Mouse (Mus musculus) skeletal muscle tissue, adult 2 months (tissue): Measurements from ENCODE around the gene Calcoco2.
"Not testable (repeated sequence)": the region's sequence is repeated elsewhere in the genome, so short reads cannot be mapped to it uniquely, and the experiment has no call there.

Experiments used
- DNase-seq: peaks from one replicate; pipeline ENCODE4 v3.0.0-alpha.2; 2012; ENCODE audit warnings: low read depth, low spot score

The Calcoco2 gene

DNA sequence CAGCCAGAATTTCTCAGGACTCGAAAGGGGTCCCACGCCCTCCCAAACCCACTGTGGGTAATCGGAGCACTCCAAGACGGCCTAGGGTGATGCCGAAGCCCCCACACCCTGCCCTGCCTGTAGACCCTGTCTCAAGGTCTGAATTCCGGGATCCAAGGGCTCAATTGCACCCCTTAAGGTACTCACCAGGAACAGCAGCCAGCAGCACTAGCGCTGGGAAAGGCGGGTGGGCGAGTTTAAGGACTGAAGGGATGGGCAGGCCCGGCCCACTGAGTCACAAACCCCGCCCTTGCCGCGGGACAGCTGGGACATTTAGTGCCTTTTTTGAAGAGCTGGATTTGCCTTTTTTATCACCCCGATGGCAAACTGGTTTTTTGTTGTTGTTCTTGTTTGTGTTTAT lies at the start of gene Calcoco2:
Calcoco2 (minus strand) TSS at position 214 of the 400 bp plus-strand sequence.
- DNase-seq: no peak

DNA sequence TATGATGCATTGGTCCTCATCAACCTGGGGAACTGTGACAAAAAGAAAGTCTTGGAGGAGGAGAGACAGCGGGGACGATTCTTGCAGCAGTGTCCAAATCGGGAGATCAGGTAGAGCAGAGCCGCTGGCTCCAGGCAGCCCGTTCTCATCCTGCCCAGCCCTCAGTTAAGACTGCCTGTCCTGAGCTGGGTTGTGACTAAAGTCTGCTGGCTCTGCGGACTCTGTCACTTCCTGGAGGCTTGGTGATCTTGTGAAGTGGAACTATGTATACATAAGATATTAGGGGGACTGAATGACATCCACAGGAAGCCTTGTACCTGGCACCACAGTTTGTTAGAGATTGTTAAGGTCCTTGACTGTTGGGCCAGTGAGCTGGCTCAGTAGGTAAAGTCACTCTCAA lies 35.7 kb upstream of the Calcoco2 start:
- DNase-seq: no peak

DNA sequence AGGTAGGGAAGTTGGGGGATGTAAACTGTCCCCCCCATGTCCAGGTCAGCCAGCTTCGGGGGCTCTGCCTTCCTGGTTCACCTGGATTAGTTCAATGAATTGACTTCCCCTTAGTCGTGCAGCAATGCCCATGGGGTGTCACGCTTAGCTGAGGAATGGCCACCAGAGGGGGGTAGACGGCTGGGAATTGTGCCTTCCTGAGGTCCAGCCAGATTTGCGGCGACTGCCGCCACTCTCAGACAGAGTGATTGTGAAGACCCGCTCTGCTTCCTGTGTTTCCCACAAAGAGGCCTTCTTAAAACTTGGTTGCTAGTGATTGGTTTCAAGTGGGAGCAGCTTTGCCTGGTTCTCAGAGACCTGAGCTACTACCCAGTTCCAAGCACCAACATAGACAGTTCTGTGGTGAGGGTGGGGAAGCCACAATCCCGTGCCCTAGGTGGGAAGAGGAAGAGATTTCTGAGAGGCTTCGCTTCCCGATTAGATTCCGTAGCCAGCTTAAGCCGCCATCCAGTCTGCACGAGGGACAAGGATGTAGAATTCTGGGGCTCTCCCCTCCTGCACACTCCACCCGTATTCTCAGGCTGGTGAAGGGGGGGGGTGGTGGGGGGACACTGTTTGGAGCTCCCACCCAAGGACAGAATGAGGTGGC lies 34.0 kb upstream of the Calcoco2 start:
- peak; percentile 18 for DNase-seq

DNA sequence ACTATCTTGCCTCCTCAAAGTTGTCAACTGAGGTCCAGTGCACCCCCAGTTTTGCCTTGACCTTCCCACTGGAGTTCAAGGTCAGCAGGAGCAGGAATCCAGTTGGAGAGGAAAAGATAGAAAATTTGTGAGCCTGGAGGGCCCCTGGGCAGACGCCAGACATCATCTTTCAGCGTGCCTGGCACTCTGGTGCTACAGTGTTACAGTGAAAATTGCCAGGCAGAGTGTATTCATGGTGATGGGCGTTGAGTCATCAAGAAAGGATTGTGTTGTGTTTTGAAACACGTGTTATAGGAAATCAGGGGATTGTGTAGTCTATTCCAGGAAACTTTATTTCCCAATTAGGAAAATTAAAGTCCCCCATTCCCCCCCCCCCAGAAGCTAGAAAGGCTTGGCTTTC lies 32.0 kb upstream of the Calcoco2 start:
- DNase-seq: no peak

DNA sequence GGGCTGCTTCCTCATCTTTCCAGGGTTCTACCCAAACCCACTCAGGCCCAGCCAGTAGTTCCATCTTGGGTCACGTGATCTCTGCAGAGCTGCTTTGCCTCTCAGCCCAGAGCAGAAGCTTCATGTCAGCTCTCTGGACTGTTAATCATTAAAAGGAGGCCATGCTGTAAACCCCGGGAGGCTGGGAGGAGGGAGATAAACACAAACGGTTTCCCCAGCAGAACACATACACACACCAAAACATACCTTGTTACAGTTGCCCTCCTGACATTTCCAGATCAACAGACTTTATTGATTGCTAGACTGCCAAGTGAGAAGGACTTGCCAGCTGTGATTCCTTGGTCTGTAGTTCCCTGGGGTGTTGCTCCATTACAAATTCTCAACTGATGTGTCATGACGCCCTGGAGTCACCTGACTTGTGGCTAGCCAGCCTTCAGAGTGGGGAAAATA lies 29.0 kb upstream of the Calcoco2 start:
- DNase-seq: peak; percentile 13

DNA sequence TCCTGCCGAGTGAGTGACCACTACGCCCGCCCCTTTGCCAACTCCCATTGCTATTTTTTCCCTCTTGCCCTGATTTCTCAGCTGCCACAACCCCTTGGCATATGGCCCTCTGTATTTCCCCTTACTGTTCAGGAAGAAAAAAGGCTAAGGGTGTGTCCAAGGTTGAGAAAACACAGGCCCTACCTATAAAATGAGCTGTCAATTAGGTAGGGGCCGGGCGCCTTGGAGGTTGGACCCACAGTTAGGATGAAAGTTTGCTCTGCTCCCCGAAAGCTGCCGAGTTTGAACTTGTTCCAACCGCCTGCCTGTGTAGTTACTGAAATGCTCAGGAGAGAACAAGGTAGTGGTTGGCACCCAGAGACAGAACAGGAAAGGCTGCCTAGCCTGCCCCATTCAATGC lies 24.1 kb upstream of the Calcoco2 start:
- no peak for DNase-seq

DNA sequence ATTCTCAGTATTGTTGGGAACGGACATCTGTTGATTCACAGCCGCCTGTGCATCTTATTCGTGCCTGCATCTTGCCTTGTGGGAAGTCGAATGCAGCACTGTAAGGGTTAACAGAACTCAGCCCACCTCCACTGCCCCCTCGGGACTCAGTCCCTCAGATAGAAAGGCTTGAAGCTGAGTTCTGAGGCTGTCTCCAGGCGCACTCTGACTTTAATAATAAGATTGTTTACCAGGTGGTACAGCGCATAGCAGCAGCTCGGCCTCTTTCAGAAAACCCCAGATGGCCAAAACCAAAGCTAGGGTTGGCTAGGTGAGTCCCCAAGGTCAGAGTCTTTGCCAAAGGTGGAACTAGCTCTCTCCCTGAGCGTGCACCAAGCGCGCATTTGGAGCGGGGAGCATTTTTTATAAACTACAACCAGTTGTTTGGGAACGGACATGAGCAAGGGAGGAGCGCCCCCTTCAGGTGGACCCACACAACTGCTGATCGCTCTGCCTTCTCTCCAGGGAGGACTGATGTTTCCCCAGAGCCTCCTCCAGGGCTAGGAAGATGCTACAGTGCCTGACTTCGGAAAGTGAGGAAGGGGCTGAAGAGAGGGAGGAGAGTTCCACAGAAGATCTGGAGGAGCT lies 21.6 kb upstream of the Calcoco2 start, which contains the start of gene Ttll6:
Ttll6 (plus strand) TSS at position 548 of the 627 bp plus-strand sequence.
- DNase-seq: peak; percentile 26

DNA sequence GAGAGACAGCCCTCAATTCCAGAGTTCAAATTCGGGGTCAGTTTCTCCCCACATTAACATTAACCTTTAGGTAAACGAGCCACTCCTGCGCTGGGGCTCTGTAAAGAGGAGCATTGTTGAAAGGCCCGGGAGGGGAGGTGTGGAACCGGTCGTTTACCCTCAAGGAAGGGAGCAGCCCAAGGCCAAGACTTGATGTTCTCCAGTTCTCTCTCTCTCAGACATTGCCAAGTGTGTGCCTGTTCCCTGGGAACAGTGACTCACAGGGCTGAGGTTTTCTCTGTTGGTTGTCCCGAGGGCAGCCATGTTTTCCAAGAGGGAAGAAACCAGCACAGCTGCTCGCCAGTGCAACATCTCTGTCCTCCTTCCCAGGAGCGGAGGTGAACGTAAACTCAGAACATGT lies 18.8 kb upstream of the Calcoco2 start:
- no peak for DNase-seq

DNA sequence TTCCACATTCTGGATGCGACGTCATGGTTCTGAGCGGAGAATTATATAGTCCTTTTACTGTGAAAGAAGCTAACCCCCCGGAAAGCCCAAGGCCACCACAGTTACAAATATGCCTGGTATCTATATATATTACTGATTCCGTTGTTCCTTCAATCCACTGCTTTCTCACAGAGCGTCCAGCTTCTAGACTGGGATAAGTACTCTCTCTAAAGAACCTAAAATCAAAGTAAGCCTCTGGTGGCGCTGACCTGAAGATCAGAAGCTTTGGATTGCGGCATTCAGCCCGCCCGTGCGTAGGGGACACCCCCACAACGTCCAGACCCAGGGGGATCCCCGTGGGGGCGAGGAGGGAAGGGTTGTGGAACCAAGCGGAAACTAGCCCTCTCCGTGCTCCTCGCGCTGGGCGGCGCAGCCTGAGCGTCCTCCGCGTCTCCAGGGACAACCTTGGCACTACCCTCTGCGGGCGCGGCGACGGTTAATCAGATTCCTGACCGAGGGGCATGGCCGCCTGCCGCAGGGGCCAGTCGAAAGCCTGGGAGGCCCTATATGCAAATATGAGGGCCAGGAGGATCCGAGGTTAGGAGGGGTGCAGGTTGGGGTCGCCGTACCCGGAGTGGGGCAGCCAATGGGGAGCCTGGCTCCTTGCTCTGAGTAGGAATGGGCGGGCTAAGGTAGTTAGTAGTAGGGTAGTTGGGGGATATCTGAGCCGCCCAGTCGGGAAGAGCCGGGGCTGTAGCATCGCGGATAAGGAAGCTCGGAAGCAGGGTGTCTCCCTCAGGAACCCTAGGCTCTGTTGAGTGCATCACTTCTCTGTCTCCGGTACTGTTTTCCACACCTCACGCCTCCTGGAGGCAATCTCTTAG lies 12.5 kb upstream of the Calcoco2 start:
- no peak for DNase-seq

DNA sequence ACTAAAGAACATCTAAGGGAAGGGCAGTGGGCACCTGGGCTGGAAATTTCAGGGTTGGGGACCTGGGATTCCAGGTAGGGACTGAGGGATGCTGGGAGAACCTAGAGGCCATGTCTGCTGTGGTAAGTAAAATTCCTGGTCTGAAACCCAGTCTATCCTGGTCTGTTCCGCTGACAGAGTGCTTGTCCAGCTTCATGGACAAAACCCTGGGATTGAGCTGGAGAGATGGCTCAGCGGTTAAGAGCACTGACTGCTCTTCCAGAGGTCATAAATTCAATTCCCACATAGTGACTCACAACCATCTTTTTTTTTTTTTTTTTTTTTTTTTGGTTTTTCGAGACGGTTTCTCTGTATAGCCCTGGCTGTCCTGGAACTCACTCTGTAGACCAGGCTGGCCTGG lies 11.0 kb upstream of the Calcoco2 start:
- not testable (repeated sequence) for DNase-seq

DNA sequence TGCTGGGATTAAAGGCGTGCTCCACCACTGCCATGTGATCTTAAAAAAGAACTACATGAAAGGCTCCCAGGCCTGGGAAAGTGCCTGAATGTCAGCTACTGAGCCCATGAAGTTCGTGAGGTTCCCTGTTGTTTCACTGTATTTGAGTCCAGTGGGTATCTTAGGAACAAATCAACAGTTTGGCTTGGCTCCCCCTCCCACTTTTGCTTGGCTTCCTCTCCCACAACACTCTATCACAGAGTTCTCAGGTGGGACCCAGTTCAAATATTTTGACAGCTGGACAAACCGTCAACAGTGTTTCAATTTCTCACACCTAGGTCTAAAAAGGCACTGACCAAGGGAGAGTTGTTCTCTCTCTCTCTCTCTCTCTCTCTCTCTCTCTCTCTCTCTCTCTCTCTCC lies 7.6 kb upstream of the Calcoco2 start:
- no peak for DNase-seq

DNA sequence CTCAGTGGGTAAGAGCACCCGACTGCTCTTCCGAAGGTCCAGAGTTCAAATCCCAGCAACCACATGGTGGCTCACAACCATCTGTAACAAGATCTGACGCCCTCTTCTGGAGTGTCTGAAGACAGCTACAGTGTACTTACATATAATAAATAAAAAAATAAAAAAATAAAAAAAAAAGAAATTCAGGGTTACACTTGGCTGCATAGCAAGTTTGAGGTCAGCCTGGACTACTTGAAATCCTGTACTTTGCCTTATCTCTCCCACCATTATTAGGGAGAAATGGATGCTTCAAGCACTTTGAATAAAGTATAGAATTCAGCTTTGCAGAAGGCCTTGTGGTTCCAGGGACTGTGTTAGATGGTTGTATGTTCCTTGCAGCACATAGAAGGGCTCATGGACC lies 5.2 kb upstream of the Calcoco2 start:
- DNase-seq: not testable (repeated sequence)

DNA sequence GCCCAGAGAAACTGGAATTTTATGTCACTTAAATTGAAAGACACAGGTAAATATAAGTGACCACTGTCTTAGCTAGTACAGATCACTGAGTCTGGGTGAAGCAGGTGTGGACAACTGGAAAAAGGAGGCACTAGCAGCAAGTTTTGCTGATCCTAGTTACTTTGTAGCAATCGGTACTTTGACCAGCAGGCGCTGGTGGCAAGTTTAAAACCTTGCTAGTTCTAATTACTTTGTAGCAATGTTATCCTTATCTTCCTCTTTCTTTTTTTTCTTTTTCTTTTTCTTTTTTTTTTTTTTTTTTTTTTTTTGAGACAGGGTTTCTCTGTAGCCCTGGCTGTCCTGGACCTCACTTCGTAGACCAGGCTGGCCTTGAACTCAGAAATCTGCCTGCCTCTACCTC lies 4.4 kb upstream of the Calcoco2 start:
- DNase-seq: no peak

DNA sequence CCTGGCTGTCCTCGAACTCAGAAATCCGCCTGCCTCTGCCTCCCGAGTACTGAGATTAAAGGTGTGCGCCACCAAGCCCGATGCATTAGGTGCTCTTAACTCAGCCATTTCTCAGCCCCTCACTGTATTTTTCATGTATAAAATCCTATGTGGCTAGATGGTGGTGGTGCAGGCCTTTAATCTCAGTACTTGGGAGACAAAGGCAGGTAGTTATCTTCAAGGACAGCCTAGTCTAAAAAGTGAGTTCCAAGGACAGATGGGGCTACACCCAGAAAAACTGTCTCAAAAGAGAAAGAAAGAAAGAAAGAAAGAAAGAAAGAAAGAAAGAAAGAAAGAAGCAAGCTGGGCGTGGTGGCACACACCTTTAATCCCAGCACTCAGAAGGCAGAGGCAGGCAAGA lies 3.7 kb upstream of the Calcoco2 start:
- DNase-seq: no peak

DNA sequence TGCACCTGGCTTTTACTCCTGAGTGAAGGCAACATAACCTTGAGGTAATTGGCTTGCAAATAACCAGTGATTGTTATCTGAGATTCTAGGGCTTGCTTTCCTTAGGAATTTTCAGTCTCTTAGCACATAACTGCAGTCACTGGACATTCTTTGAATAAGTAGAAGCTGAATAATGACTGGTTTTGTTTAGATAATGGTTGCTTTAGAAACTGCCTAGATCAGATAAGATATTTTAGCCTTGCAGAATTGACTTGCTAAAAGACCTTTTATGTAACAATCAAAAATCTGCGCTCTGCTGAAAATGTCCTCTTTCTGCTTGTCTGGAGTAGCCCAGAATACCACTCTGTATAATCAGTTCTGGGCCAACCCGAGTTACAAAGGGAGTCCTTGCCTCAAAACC lies 2.3 kb upstream of the Calcoco2 start:
- no peak for DNase-seq

DNA sequence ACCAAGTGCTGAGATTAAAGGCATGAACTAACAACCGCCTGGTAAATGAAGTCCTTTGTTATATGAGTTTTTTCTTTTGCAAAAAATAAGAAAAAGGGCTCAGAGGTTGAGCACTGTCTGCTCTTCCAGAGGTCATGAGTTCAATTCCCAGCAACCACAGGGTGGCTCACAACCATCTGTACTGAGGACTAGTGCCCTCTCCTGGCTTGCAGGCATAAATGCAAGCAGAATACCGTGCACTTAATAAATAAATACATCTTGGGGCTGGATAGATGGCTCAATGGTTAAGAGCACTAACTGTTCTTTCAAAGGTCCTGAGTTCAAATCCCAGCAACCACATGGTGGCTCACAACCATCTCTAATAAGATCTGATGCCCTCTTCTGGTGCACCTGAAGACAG lies 814 bp downstream of the Calcoco2 start:
- DNase-seq: not testable (repeated sequence)

DNA sequence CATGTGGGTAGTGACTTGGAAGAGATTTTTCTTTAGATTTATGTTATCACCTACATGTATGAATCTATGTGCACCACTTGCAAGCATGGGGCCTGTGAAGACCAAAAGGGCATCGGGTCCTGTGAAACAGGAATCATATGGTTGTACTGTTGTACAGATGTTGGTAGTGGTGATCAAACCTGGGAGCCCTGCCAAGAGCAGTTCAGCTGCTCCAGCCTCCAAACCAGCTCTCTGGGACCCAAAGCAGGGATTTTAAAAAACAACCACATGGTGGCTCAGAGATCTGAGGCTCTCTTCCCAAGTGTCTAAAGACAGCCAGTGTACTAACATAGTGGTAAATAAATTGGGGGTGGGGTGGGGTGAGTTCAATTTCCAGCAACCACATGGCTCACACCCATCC lies 3.4 kb downstream of the Calcoco2 start:
- no peak for DNase-seq

DNA sequence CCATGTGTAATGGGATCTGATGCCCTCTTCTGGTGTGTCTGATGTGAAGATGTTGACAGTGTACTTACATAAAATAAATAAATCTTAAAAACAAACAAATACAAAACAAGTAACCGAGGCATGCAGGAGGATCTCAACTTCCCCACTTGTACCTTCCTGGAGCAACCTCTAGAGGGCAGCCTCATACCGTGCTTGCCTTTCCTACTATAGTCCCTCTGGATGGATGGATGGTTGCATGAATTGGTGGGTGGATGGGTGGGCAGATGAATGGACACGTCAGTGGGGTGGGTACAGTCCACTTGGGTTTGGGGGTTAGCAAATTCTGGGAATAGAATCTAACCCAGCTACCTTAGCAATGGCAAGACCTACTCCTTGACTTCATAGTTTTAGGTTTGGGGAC lies 18.4 kb downstream of the Calcoco2 start:
- no peak for DNase-seq

DNA sequence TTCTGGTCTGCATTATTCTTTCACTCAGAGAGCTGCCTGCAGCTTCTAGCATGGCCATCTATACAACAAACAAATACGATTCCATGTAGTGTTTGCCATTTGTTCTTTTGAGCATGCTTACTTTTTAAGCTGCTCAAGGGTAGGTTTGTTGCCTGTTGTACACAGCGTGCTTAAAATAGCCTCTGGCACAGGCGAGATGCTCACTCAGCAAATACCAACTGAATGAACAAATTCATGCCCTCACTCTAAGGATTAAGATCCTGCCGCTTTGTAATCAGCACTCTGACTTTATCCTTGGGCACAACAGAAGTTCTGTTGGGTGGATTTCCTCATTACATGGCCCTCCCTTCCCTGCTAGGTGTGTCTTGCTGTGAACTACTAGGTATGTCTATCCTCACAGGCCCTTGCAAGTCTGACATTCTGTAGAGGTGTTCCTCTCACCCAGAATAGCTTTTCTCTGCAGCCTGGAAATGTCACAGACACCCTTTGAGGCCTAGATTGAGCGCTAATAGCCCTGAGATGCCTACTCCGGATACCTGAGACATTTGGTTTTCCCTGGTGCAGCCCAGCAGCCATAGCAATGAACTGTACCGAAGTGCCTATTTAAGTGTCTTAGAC lies 19.0 kb downstream of the Calcoco2 start:
- DNase-seq: no peak

DNA sequence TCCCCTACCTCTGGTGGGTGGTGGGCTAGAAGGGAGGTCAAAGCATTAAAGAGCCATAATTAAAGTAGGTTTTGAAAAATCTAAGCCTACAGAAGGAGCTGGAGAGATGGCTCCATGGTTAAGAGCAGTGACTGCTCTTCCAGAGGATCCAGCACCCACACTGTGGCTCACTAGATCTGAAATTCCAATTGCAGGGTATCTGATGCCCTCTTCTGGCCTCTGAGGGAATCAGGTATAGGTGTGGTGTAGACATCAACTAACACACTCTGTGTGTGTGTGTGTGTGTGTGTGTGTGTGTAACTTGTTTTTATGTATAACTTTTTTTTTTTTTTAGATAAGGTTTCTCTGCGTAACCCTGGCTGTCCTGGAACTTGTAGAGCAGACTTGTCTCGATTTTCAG lies 20.7 kb downstream of the Calcoco2 start:
- no peak for DNase-seq

DNA sequence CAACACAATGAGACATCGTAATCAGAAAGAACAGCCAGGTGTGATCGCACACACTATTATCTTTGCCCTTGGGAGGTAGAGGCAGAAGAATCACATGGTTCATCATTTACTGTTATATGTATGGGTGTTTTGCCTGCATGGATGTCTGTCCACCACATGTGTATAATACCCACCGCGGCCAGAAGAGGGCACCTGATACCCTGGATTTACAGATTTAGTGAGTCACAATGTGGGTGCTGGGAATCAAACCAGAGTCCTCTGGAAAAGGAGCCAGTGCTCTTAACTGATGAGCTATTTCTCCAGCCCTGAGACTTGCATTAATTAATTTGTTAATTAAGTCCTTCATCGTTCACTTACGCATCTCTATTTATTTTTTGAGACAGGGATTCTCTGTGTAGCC lies 23.8 kb downstream of the Calcoco2 start:
- no peak for DNase-seq

DNA sequence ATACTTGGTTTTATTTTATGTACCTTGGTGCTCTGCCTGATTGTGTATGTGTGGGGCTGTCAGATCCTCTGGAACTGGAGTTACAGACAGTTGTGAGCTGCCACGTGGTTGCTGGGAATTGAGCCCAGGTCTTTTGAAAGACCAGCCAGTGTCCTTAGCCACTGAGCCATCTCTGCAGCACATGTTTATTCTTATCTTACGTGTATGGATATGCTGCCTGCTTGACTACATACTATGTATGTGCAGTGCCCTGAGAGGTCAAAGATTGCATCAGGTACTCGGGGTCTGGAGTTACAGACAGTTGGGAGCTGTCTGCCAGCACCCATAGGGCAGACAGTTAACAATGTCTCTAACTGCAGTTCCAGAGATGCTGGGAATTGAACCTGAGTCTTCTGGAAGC lies 29.1 kb downstream of the Calcoco2 start:
- no peak for DNase-seq
